Mouse (Mus musculus) myocyte (in vitro differentiated cells): ENCODE measurements around the gene Pkp4. TPM values are rescaled to one million over a fixed set of nuclear protein-coding genes. Genes with fewer than 3 reads are reported as not detected.

Experiments used
- H3K27me3 ChIP-seq: one replicate; pipeline ENCODE4 v1.6.1; 2011; ENCODE audit not compliant: control insufficient read depth, insufficient read depth, insufficient read length
- H3K36me3 ChIP-seq: one replicate; pipeline ENCODE4 v1.6.1; 2011; ENCODE audit not compliant: control insufficient read depth, insufficient read depth
- H3K4me2 ChIP-seq: one replicate; pipeline ENCODE4 v1.6.1; 2011; ENCODE audit warnings: low read depth, control low read depth
- H3K4me3 ChIP-seq: one replicate; pipeline ENCODE4 v1.5.1; 2011; ENCODE audit warnings: mild to moderate bottlenecking, control low read depth, moderate library complexity
- H3K79me2 ChIP-seq: one replicate; pipeline ENCODE4 v1.6.1; 2011; ENCODE audit not compliant: control insufficient read depth, insufficient read depth
- H3ac ChIP-seq: one replicate; pipeline ENCODE4 v1.6.1; 2011; ENCODE audit not compliant: control insufficient read depth, insufficient read length
- CEBPB ChIP-seq: IDR thresholded peaks from 2 replicates; pipeline ENCODE4 v1.6.1; 2011; ENCODE audit warnings: mild to moderate bottlenecking, moderate library complexity; ENCODE audit not compliant: poor library complexity, insufficient read depth, severe bottlenecking
- E2F4 ChIP-seq: IDR thresholded peaks from one replicate; pipeline ENCODE4 v1.6.1; 2011; ENCODE audit warnings: mild to moderate bottlenecking, control low read depth, moderate library complexity; ENCODE audit not compliant: insufficient read depth
- MAX ChIP-seq: IDR thresholded peaks from one replicate; pipeline ENCODE4 v1.6.1; 2011; ENCODE audit warnings: low read depth, mild to moderate bottlenecking, control low read depth
- MYOD1 ChIP-seq, 3 experiments: IDR thresholded peaks; one replicate each; pipeline ENCODE4 v1.6.1; 2011; ENCODE audit warnings: control low read depth in 2 of 3, low read depth in 2 of 3, mild to moderate bottlenecking in 2 of 3, moderate library complexity in 1 of 3; ENCODE audit not compliant: insufficient read length in 2 of 3, control insufficient read depth in 1 of 3
- MYOG ChIP-seq, 3 experiments: IDR thresholded peaks; one replicate each; pipeline ENCODE4 v1.6.1; 2011; ENCODE audit warnings: control low read depth in 2 of 3, low read depth in 2 of 3, mild to moderate bottlenecking in 2 of 3; ENCODE audit not compliant: insufficient read length in 2 of 3, control insufficient read depth in 1 of 3, insufficient read depth in 1 of 3
- POLR2A ChIP-seq: IDR thresholded peaks from one replicate; pipeline ENCODE4 v1.6.1; 2011; ENCODE audit warnings: low read depth, mild to moderate bottlenecking, control low read depth, moderate library complexity; ENCODE audit not compliant: insufficient read length
- POLR2AphosphoS2 ChIP-seq: IDR thresholded peaks from one replicate; pipeline ENCODE4 v1.6.1; 2011; ENCODE audit warnings: low read depth, control low read depth; ENCODE audit not compliant: insufficient read length
- REST ChIP-seq: IDR thresholded peaks from one replicate; pipeline ENCODE4 v1.6.1; 2011; ENCODE audit warnings: mild to moderate bottlenecking, control low read depth, moderate library complexity; ENCODE audit not compliant: insufficient read depth, insufficient read length
- SRF ChIP-seq: IDR thresholded peaks from one replicate; pipeline ENCODE4 v1.6.1; 2011; ENCODE audit warnings: low read depth; ENCODE audit not compliant: control insufficient read depth, insufficient read length
- TCF12 ChIP-seq: IDR thresholded peaks from one replicate; pipeline ENCODE4 v1.6.1; 2011; ENCODE audit warnings: mild to moderate bottlenecking, control low read depth; ENCODE audit not compliant: poor library complexity, insufficient read depth, severe bottlenecking
- TCF3 ChIP-seq: IDR thresholded peaks from one replicate; pipeline ENCODE4 v1.6.1; 2011; ENCODE audit warnings: low read depth, control low read depth; ENCODE audit not compliant: insufficient read length
- USF1 ChIP-seq: IDR thresholded peaks from one replicate; pipeline ENCODE4 v1.6.1; 2011; ENCODE audit warnings: low read depth, mild to moderate bottlenecking, control low read depth, moderate library complexity
- polyA plus RNA-seq: library from polyadenylated mRNA; unstranded; fragments of >200 nt; fragmentation: generic; extraction: Trizol; gene quantifications from one replicate; pipeline ENCODE4 v1.2.1, GENCODE M21; 2012; ENCODE audit warnings: missing spikeins

The Pkp4 gene
- polyA plus RNA-seq, 1 experiment, result 25.3 TPM

DNA sequence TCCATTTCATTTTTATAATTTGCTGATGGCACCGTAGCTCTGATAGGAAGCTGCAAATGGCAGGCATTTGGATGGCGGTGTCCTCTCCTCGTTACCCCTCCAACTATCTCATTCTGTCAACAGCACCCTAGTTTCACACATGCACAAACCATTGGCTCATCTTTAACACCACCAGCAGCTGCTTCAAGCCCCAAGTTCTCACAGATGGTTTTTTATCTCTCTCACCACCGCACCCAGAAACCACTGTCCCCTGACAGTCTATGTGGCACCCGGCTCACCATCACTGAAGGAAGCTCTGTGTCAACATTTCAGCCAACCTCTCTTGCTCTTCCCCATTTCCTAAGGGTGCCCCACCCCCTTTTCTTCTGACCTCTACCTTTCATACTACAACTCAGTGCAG is 167.3 kb downstream of the Pkp4 start:
- H3K4me3 ChIP-seq, result no peak overlapping the region
- H3K27me3 ChIP-seq, result no peaks in the 10 kb centered on the region
- peak in 1 of 3 experiments; percentile 12 for TF ChIP-seq MYOG (IDR thresholded peaks at IDR 0.05; ENCODE audit: control insufficient read depth in 1 of 3, insufficient read depth in 1 of 3, insufficient read length in 2 of 3, low read depth in 2 of 3)
- peak in 1 of 3 experiments; percentile 44 for TF ChIP-seq MYOD1 (IDR thresholded peaks at IDR 0.05; ENCODE audit: control insufficient read depth in 1 of 3, insufficient read length in 2 of 3, low read depth in 2 of 3)
- TF ChIP-seq POLR2A, result no peak
- TF ChIP-seq USF1, result no peak
- TF ChIP-seq TCF12, result no peak
- no peaks in the 10 kb centered on the region for H3K79me2 ChIP-seq
- peaks cover 3% of the 10 kb centered on the region for H3K36me3 ChIP-seq
- no peak overlapping the region for H3K4me2 ChIP-seq
- H3ac ChIP-seq, result no peak overlapping the region

DNA sequence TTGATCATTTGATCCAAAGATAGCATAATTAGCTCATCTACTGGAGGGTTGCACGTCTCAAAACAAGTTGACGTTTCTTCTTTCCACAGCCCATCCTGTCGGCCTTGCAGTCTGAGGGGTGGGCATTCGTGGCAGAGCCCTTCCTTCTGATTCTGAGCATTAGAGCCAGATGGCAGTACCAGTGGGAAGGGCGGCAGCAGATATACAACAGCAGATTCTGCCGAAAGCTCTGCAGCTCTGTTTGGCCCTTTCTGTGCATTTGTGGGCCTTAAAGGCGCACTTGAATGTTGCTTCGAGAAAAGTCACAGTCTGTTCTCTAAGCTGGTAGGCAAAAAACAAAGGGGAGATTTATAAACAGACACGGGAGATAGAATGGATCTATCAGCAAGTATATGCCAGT is 170.4 kb downstream of the Pkp4 start:
- H3ac ChIP-seq, result no peak overlapping the region
- TF ChIP-seq CEBPB (no peak), E2F4 (no peak), TCF3 (no peak), USF1 (no peak), POLR2A (no peak), MYOG (IDR thresholded peaks at IDR 0.05; ENCODE audit: control insufficient read depth in 1 of 3, insufficient read depth in 1 of 3, insufficient read length in 2 of 3, low read depth in 2 of 3) (no peak), POLR2AphosphoS2 (no peak), MAX (no peak), MYOD1 (IDR thresholded peaks at IDR 0.05; ENCODE audit: control insufficient read depth in 1 of 3, insufficient read length in 2 of 3, low read depth in 2 of 3) (no peak), SRF (no peak), REST (no peak), TCF12 (no peak)
- no peak overlapping the region for H3K4me3 ChIP-seq
- H3K4me2 ChIP-seq, result no peak overlapping the region
- H3K27me3 ChIP-seq, result no peaks in the 10 kb centered on the region
- peaks cover 1% of the 10 kb centered on the region for H3K36me3 ChIP-seq
- H3K79me2 ChIP-seq, result no peaks in the 10 kb centered on the region

DNA sequence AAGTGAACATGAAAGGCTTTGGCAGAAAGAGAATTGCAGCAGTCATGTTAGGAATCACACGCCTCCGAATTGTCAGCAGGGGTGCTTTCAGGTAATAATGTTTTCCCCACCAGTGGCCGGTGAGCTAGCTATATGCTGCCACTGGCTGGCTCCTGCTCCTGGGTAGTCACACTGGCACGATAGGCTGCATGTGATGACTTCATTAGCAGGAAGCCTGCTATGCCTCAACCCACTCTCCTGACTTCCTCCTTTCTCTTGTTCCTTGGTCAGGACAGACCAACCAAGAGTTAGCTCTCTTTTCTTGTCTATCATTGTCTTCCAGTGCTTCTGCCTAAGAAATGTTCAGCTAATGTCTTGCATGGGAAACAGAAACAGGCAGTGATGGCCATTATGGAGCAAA is 171.9 kb downstream of the Pkp4 start:
- Histone ChIP-seq H3K27me3 (no peaks in the 10 kb centered on the region), H3K4me2 (no peak overlapping the region), H3K4me3 (no peak overlapping the region), H3K36me3 (no peaks in the 10 kb centered on the region), H3ac (no peak overlapping the region), H3K79me2 (no peaks in the 10 kb centered on the region)
- TF ChIP-seq MYOG (IDR thresholded peaks at IDR 0.05; ENCODE audit: control insufficient read depth in 1 of 3, insufficient read depth in 1 of 3, insufficient read length in 2 of 3, low read depth in 2 of 3) (no peak), SRF (no peak), CEBPB (no peak), MYOD1 (IDR thresholded peaks at IDR 0.05; ENCODE audit: control insufficient read depth in 1 of 3, insufficient read length in 2 of 3, low read depth in 2 of 3) (no peak), POLR2A (no peak), USF1 (no peak), TCF12 (no peak), TCF3 (no peak), POLR2AphosphoS2 (no peak), MAX (no peak)

DNA sequence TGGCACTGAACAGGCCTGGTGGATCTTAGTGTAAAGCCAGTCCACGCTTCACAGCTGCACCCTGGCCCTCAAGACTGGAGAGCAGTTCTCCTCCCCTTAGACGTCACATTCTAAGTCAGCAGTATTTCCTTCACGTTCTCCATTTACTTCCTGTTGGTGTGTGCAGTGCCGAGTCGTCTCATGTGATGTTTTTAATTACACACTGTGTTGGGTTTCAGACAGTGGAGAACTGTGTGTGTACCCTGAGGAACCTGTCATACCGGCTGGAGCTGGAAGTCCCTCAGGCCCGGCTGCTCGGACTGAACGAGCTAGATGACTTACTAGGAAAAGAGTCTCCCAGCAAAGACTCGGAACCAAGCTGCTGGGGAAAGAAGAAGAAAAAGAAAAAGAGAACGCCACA is 177.9 kb downstream of the Pkp4 start:
- no peak overlapping the region for H3K4me3 ChIP-seq
- H3K79me2 ChIP-seq, result no peaks in the 10 kb centered on the region
- TF ChIP-seq POLR2A, result no peak
- no peak for TF ChIP-seq TCF3
- TF ChIP-seq TCF12, result no peak
- TF ChIP-seq POLR2AphosphoS2, result no peak
- no peak for TF ChIP-seq MYOD1 (IDR thresholded peaks at IDR 0.05; ENCODE audit: control insufficient read depth in 1 of 3, insufficient read length in 2 of 3, low read depth in 2 of 3)
- no peak for TF ChIP-seq SRF
- TF ChIP-seq MYOG (IDR thresholded peaks at IDR 0.05; ENCODE audit: control insufficient read depth in 1 of 3, insufficient read depth in 1 of 3, insufficient read length in 2 of 3, low read depth in 2 of 3), result no peak
- TF ChIP-seq E2F4, result no peak
- TF ChIP-seq CEBPB, result no peak
- no peak for TF ChIP-seq USF1
- no peaks in the 10 kb centered on the region for H3K27me3 ChIP-seq
- no peak overlapping the region for H3K4me2 ChIP-seq
- peaks cover 6% of the 10 kb centered on the region for H3K36me3 ChIP-seq
- H3ac ChIP-seq, result no peak overlapping the region

DNA sequence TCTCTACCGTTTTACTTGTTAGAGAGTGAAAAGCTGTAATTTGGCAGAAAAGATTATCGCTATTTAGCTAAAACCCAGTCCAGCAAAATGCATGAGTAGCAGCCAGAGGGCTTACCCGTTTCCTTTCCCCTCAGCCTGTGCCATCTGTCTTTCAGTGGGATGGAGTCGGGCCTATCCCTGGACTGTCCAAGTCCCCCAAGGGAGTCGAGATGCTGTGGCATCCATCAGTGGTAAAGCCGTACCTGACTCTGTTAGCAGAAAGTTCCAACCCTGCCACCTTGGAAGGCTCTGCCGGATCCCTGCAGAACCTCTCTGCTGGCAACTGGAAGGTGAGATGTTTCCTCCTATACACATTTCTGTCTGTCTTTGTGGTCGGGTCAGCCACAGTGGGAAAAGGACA is 178.3 kb downstream of the Pkp4 start:
- peaks cover 6% of the 10 kb centered on the region for H3K36me3 ChIP-seq
- H3K27me3 ChIP-seq, result no peaks in the 10 kb centered on the region
- H3K4me2 ChIP-seq, result no peak overlapping the region
- no peak overlapping the region for H3K4me3 ChIP-seq
- no peak overlapping the region for H3ac ChIP-seq
- no peaks in the 10 kb centered on the region for H3K79me2 ChIP-seq
- TF ChIP-seq TCF3 (no peak), CEBPB (no peak), E2F4 (no peak), REST (no peak), USF1 (no peak), TCF12 (no peak), SRF (no peak), POLR2AphosphoS2 (no peak), MYOD1 (IDR thresholded peaks at IDR 0.05; ENCODE audit: control insufficient read depth in 1 of 3, insufficient read length in 2 of 3, low read depth in 2 of 3) (no peak), MAX (no peak), MYOG (IDR thresholded peaks at IDR 0.05; ENCODE audit: control insufficient read depth in 1 of 3, insufficient read depth in 1 of 3, insufficient read length in 2 of 3, low read depth in 2 of 3) (no peak), POLR2A (no peak)
